Mouse (Mus musculus) neural tube, embryonic 10.5 days (tissue): Measurements from ENCODE around the gene Adpgk.

Experiments
- DNase-seq: peaks from one replicate; pipeline ENCODE4 v3.0.0-alpha.2; 2017; ENCODE audit warnings: low spot score; ENCODE audit errors: extremely low spot score

Gene Adpgk

DNA sequence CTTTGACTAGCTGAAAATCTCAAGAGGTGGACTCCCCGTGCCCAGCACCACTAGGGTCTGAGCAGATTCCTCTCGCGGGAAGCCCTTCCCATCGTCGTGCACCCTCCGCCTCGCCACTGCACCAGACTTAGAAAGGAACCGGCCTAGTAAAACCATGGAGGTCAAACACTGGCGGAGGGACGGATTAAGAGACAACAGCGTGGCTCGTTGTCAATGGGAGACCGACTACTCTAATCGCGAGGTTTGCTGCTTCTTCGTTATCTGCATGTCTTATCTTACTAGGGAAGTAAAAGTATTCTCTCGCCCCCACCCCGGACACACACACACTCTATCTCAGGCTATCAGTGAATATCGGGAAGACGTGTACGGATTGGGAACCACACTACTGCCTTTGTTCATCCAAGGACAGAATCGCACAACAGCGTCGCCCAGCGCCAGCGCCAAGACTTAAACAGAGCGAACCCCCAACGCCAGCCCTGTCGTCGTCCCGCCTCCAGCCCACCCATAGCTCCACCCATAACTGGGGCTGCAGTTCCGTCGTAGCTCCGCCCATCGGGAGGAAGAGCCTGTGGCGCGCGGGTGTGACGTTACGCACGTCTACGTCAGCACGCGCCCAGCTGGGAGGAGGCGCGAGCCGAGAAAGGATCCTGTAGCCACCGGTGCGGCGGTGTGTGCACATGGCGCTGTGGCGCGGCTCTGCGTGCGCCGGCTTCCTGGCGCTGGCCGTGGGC, at the start of gene Adpgk:
TSS of gene Adpgk (plus strand) at position 602 of the 731 bp plus-strand sequence.
- peak; percentile 98 for DNase-seq

DNA sequence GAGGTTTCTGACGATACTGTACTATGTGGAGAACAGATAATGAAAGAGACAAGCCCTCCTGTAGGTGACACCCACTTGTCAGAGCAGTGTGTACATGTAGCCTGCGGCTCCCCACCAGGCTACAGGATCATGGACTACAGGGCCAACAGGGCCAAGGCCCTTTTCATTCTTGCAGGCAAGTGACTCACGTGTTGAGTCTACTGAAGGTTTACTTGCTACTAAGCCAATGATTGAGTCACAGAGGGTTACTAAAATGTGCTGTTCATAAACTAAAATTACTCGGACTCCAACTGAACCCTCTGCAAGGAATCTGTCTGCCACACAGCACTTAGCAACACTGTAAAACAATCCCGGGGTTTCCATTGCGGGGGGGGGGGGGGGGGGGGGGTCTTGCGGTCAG, 46.2 kb upstream of the Adpgk start:
- DNase-seq: no peak

DNA sequence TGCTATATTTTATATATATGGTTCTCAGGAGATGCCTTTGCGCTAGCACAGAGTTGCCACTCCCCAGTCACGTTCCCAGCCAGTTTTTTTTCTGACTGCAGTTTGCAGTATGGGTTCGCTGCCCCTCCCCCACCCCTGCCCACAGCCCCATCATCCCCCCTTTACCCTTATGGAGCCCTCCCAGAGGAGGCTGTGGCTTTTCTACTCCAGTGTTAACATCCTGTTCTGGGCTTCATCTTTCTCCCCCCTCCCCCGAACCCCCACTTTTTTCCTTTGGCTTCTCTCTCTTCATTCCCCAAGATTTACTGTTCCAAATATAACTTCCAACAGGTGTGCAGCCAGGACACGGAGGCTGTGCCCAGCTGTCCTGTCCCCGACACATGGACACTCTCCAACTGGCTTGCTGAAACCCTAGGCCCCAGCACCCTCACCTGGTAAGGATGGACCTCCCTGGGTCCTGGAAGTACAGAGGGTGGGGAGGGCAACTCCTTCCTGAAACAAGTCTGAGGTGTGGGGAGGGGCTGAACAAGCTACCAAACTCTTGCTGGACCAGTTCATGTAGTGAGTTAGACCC, 44.8 kb upstream of the Adpgk start:
- no peak for DNase-seq

DNA sequence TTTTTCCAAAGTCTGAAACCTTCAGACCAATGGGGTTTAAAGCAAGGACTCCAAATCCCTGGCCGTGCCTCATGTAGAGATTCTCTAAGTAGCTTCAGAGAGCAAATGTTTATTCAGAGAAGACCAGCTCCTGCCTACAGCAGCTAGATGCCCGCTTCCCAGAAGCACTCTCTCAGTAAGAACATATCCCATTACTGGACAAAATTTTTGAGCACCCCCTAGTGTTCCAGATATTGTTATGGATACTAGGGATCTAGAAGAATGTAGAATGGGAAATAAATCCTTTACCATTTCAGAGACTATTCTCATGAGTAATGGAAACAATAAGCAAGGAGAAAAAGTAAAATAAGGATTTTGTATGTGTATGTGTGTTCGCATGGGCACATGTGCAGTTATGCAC, 42.0 kb upstream of the Adpgk start:
- no peak for DNase-seq

DNA sequence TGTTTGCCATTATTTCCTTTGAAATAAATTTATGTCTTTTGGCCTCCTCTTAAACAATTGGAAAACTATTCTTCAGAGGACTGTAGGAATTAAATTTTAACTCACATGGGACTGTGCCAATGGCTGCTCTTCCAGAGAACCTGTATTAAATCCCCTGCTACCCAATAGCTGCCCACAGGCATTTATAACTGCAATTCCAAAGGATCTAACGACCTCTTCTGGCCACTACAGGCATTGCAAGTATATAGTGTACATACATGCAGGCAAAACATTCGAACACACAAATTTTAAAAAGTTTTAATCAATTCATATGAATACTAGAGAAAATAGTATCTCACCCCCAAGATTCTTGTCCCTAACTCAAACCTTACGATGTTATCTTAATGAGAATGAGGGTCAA, 41.1 kb upstream of the Adpgk start:
- no peak for DNase-seq

DNA sequence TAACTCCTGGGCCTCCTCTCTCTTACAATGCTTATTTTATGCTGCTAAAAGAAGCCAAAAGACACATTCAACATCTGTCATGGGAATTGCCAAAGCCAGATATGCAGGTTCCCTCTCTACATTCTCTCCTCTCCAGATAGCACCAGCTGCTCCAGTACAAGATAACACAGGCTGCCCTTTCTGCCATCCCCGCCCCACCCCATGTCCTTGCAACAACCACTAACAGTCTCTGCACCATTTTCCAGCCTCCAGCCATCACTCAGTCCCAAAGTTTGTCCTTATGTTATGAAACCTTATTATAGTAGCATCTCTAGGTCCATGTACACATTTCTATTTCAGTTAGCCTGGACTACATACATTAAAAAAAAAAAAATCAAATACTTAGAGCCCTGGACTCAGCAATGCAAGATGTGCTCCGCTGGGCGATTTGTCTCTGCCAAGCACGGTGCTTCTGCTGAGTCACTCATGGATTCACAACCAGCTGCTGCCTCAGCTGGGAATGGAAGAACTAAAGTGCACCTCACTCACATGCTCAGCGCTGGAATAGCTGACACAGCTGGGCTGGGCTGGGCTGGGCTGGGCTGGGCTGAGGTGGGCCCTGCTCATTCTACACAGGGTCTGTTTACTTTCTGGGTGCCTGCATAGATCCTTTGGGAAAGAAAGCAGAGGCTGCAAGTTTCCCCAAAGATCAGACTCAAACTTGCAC, 36.5 kb upstream of the Adpgk start:
- no peak for DNase-seq

DNA sequence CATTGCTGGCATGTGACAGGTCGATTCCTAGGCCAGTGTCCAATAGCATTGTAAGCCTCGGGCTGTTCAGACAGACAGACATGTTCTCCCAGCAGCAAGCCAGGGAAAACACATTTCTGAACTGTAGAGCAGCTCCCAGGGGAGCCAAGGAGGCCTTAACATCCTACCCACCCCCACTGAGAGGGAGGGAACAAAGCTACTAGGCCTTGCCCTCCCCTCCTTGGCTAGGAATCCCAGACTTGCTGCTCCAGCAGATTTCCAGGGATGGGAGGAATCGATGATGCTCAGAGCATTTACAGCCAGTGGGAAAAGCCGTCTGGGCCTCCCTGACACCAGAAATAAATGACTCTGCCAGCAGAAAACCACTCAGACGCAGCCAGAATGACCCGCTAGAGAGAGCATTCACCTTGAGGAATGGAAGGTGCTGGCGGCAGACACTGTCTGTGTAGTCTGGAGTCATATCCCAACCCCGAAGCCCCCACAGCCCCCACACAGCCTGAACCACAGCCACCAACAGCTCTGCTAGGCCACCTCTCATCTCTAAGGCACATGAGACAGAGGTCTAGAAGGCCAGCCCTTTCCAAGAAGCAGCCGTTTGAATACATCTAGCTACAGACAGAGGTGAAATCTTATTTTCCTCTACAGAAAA, 31.4 kb upstream of the Adpgk start:
- DNase-seq: no peak

DNA sequence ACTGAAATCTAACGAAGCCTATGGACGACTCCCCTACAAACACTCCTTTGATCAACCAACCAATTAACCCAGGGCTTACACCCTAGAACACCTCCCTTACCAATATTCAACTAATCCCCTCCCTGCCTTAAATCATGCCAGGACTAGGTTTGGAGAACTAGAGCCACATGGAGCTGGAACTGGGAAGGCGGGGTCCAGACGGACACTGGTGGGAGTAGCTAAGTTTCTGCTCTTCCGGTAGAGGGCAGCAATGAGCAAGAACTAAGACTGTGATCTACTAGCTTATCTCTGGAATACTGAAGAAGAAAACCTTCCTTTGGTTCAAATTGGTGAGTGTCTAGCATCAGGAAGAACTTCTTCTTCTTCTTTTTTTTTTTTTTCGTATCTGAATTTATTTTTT, 25.0 kb upstream of the Adpgk start:
- no peak for DNase-seq

DNA sequence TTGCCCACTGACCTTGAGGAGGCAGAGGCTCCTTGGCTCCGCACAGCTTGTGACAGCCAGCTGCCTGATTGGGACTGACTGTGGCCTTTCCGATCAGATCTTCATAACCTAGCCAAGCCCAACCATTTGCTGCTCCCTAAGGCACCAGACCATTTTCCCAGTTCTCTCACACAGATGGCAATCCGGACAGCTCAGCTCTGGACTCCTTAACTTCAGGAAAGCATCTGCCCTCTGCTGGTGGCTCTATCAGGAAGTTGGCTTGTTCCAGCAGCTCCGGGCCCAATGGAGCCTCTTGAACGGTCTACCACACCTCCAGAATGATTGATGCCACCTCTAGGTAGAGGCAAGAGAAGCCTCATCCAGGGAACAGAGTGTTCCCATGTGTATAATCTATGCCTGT, 21.6 kb upstream of the Adpgk start:
- peak; percentile 55 for DNase-seq

DNA sequence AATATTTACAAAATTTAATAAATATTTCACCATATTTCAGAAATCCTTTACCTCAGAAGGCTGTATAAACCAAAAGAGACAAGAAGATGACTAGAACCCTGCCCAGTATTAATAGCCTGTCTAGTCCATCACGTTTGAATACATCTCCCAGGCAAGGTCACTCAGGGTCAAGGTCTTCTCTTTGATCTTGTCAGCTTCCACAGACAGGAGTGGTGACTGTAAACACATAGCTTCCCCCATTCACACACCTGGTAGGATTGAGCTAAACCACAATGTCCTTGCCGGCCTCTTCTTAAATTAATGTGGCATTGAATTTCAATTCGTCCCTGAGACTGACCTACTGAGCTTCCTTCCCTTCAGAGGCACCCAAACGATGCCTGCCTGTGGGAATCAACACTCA, 20.3 kb upstream of the Adpgk start:
- DNase-seq: no peak

DNA sequence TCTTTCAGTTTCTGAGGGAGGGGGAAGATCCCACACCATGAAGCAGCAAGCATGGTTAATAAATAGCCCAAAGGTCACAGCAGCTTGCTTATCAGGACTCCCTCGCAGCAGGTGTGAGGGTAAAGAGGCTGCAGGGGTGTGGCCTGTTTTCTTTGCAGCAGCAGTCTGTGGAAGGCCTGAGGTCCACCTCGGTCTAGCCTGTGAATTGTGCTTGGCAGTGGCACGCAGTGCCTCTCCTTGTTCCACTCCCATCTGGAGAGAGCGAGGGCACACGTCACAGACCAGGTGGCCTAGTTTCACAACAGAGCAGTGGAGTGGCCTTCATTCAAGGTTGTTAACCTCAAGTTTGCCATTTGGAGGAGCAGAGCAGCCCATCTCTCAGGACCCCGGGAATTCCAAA, 19.6 kb upstream of the Adpgk start:
- peak; percentile 19 for DNase-seq

DNA sequence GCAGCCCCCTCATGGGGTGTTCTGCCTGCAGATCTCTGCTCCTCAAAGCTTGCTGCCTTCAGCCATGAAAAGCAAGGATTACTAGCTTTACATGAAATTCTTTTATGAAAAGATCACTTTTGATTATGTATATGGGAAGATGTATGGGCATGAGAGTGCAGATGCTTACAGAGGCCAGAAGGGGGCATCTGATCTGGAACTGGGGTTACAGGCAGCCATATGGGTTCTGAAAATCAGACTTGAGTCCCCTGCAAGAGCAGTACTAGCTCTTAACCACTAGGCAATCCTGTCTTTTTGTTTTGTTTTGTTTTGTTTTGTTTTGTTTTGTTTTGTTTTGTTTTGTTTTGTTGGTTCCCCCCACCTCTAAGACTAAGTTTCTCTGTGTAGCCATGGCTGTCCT, 18.2 kb upstream of the Adpgk start:
- no peak for DNase-seq

DNA sequence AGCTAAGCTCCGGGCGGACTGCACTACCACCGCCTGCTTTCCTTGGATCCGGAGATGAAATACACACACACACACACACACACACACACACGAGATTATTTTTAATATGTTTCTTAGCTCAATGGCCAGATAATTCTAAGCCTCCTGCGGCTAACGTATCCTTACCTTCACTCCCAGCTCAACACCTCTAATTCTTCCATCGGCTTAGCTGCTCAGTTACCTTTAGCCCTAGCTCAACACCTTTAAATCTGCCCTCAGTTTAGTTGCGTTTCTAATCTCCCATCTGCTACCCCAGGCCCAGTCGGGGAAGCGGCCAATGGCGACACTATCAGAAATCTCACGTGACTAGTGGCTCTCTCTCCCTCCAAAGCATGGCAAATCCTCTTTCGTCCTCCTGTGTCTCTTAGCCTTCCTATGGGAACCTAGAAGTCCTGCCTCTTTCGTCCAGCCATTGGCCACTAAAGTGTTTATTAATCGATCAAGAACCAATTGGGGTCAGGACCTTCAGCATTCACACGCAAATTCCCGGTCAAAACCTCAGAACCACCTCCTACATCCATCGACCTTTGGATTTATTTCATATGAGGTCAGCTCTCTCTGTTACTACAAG, 16.4 kb upstream of the Adpgk start:
- no peak for DNase-seq

DNA sequence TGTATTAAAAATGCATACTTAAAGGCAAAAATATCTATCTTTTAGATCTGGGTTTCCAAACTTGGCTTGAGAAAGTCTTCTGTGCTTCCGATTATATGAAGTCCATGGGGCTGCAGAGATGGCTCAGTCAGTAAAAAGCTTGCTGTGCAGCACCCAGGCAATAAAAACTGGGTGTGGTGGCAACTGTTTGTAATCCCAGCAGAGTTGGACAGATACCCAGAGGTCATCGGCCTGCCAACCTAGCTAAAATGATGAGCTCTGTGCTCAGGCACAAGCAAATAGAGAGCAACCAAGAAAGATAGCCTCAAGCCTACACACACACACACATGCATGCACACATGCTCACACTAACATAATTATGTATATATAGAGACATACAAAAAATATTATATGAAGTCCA, 13.2 kb upstream of the Adpgk start:
- DNase-seq: no peak

DNA sequence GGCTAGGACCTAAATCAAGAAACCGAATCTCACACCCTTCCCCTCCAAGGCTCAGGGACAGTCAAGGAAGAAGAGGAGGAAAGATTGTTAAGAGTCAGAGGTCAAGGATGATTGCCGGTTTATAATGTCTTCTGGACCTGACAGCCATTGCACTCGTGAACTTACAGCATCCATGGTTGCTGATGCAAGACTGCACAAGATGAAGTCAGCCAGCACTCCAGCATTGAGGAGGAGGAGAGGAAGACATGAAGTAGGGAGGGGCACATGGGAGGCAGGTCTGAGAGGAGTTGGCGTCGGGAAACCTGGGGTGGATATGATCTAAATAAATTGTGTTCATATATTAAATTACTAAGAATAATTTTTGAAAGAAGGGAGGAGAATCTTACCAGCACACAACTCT, 12.7 kb upstream of the Adpgk start:
- DNase-seq: no peak

DNA sequence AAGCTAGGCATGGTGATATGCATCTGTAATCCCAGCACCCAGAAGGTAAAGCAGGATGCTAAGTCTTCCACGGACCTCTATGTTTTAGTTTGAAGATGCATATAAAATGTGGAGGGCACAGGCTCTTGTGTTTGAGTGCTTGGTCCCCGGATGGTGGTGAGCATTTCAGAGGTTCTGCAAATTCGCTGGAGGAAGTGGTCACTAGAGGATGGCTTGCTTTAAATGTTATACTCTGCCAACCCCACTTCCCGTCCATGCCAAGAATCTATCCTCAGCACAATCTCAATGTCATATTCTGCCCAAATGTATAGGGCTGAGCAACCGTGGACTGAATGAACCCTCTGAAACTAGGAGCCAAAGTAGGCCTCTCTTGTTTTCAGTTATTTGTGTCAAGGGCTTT, 10.5 kb upstream of the Adpgk start:
- DNase-seq: no peak

DNA sequence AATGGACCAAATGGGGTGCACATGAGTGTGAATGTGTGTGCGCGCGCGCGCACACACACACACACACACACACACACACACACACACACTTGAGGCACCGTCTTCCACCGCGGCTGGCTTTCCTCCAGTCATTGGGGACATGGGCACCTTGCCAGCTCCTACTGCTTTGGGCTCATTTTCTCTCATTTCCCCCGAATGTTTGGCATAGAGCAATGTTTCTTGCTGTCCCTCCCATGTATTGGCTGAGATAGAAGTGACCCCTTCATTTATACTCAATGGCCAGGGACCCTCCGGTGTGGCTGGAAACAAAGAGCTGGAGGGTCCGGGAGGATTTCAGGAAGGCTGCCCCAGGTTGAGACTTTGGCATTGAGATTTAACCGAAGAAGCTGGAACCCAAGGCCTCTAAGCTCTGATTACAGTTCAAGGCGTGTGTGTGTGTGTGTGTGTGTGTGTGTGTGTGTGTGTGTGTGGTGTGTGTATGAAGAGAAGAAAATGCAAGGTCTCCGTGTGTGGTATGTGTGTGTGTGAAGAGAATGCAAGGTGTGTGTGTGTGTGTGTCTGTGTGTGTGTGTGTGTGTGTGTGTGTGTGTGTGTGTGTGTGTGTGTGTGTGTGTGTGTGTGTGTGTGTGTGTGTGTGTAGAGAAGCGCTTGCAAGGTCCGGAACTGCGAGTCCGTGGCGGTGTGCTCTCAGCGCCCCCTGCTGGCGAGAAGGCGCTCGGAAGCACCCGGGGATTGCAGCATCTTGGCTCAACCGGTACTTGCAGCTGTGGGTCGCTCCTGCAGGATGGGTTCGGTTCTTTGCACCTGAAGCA, 9.3 kb upstream of the Adpgk start:
- peak; percentile 87 for DNase-seq

DNA sequence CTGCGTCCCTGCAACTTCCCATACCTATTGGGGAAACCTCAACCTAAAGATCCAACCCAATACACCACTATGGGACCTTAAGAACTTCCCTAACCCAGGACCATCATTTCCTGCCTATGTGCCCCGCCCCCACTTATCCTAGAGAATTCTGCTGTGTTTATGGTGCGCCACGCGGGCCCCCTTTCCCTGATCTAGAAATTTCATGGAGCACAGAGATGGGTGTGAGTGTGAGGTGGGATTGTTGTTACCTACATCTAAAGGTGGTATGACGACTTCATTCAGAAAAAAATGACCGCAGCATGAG, 8.7 kb upstream of the Adpgk start:
- no peak for DNase-seq

DNA sequence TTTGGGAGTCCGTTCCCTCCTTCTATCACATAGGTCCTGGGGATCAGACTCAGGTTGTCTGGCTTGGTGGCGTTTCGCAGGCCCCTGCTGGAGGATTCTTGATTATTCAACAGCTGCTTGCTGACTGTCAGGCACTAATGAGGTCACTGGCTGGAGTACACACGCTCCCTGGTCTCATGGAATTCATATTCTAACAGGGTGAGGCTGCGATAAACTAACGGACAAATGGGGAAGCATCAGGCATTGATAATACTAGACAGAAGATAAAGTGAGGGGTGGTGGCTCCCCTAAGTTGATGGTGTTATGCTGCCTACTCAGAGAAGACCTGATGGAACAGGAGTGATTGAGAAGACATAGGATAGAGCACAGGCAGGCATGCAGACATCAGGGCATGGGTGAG, 5.7 kb upstream of the Adpgk start:
- no peak for DNase-seq

DNA sequence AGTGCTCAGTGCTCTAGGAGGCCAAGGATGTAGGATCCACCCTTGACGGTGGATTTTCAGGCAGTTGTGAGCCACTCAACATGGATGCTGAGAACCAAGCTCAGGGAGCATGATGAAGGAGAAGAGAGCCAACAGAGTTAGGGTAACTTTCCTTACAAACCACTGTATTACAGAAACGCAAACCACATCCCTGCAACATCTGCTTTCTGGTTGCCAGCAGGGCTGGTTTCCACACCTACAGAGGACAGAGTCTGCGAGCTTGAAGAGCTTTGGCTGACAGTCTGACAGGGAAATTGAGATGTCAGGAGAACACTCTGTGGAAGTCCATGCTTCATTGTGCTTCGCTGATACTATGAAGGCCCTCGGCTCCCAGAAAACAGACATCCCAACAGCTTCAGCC, 3.3 kb upstream of the Adpgk start:
- no peak for DNase-seq

DNA sequence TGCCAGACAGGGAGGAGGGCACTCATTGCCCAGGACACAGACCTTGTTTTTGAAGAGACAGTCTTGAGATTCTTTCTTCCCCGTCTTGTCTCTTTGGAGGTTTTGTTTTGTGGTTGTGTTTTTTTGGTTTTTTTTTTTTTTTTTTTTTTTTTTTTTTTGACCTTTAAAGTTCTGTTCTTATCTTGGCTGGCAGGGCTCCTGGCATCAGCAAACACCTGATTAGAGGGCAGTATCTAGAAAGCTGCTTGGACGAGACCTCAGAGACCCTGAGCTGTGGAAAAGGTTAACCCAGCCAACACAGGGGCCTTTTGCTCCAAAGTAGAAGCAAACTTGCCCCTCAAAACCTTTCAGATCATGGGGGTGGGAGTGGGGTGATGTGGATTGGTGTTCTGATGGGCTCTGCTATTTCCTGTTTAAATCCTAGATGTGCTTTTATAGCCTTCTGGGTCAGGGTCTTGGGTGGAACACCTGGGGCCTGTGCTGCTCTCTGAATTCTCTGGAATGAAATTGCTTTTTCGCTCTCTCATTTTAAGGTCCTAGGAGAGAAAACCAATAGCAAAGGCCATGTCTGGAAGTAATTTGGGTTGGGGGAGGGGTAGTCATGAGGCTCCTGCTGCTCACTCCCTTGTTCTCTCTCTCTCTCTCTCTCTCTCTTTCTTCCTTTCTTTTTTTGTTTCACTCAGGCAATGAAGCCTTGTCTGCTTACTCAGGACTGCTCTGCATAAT, 2.5 kb upstream of the Adpgk start:
- DNase-seq: peak; percentile 60
